Mouse (Mus musculus) 3134 (cell line): ENCODE results near the gene Tex9.

Source experiments
- DNase-seq: peaks from one replicate; pipeline ENCODE4 v3.0.0-alpha.2; 2011; ENCODE audit warnings: low spot score; ENCODE audit not compliant: insufficient read length; ENCODE audit errors: extremely low read depth

Tex9 gene

GRCm38 (mm10) chr9:72492194-72492565 lies at the start of gene Tex9:
Gene Tex9 (minus strand): TSS chr9:72492212.
- DNase-seq: no peak

- no peak for DNase-seq
Measured at GRCm38 (mm10) chr9:72537086-72537485, 45.1 kb upstream of the Tex9 start.

- DNase-seq: no peak
Measured at GRCm38 (mm10) chr9:72535394-72535793, 43.4 kb upstream of the Tex9 start.

DNA sequence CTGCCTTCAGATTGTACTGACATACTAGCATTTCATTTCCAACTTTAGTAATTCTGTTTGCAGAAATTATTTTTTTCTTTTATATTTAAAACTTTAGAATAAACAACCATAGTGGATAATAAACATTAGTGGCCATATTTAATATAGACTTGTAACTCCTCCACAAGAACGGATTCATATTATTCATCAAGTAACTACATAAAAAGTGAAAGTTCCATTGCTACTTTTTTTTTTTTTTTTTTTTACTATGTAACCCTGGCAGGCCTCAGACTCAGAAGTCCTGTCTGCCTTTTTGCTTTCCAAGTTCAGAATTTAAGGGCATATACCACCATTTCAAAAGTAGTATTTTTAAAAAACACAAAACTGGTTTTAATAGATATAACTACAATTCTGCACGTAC lies 43.0 kb upstream of the Tex9 start:
- no peak for DNase-seq

DNA sequence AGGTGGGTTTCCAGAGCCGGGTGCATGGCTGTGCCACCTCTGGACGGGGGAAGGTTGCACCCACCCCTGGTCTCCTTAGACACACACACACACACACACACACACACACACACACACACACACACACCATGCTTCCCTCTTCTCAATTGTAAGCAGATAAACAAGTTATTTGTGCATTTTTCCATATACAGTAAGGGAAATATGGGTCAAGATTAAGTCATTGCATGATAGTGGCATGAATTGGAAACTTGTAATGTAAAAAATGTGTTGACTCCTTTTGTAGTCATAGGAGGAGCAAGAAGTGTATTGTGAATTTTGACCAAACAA lies 41.0 kb upstream of the Tex9 start:
- DNase-seq: no peak

- DNase-seq: peak; percentile 71
Measured at GRCm38 (mm10) chr9:72532381-72533088, 40.5 kb upstream of the Tex9 start.

GRCm38 (mm10) chr9:72531996-72532380 lies 40.0 kb upstream of the Tex9 start, which contains the start of gene Rfx7:
Gene Rfx7 (plus strand): TSS chr9:72532240.
- peak; percentile 73 for DNase-seq

- peak; percentile 92 for DNase-seq
Measured at GRCm38 (mm10) chr9:72531291-72531995, 39.4 kb upstream of the Tex9 start.

DNA sequence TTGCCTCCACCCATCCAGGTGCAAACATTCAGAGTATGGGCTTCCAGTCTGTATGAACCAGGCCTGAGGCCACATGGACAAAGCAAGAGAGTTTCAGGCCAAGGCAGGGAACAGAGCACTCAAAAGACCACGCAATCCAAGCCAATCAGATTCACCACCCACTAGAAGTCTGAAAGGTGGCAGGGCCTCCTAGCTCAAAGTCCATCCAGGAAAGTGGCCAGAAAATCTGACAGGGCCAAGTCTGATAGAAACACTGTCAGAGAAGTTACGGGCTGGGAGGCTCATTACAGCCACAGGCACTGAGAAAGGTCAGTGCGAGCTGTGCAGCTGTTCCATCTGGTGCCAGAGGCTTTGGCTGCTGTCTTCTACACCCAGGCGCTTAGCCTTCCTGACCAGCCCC lies 38.8 kb upstream of the Tex9 start:
- no peak for DNase-seq

GRCm38 (mm10) chr9:72530237-72530636 lies 38.2 kb upstream of the Tex9 start:
- peak; percentile 76 for DNase-seq

GRCm38 (mm10) chr9:72526091-72526490 lies 34.1 kb upstream of the Tex9 start:
- no peak for DNase-seq

- no peak for DNase-seq
Measured at GRCm38 (mm10) chr9:72520849-72521248, 28.8 kb upstream of the Tex9 start.

DNA sequence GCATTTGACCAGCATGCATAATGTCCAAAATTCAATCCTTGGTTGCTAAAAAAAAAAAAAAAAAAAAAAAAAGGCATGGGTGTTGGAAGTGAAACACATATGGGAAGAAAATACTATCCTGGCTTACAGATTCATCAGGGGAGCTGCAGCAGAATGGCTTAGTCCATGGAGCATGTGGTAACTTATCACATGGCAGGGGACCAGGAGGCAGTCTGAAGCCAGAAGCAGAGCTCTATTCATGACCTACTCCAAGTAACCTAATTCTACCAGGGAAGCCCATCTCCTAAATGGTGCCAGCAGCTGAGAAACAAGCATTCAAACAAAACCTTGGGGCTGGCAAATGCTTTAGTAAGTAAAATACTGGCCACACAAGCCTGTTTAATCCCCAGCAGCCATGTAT lies 27.2 kb upstream of the Tex9 start:
- no peak for DNase-seq

DNA sequence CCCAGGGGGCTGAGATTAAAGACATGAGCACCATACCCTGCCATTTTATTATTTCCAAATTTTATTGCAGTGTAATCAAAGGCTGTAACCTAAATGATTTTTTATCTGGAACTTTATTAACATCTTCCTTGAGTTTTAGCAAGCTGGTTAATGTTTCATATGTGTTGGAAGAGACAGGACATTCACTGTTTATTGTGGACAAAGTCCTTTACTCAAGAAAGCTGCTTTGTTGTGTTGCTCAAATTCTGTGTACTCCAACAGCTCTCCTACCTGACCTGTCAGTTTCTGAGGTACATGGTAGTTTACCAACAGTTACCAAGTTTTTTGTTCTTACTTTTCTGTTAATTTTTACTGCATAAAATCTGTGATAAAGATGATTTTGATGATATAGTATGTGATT lies 23.4 kb upstream of the Tex9 start:
- DNase-seq: no peak

GRCm38 (mm10) chr9:72512229-72512981 lies 20.4 kb upstream of the Tex9 start:
- DNase-seq: no peak

DNA sequence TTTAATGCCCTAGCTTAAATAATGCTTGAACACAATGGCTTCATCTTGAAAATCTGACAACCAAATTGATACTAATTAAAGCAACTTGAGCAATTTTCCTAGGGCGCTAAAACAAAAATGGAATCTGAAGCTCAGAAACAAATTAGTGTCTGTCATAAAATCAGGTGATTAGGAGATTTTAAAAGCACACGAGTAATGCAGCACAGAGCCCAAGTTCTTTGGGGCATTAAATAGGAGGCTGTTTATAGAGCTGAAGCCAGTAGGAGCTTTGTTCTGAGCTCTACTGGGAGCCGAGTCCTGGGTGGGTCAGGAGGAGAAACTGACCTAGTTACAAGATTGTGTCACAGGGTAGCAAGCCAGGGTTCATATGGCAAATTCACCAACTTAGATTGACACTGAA lies 5.2 kb upstream of the Tex9 start:
- DNase-seq: no peak

- no peak for DNase-seq
Measured at GRCm38 (mm10) chr9:72496691-72497090, 4.7 kb upstream of the Tex9 start.

- DNase-seq: no peak
Measured at GRCm38 (mm10) chr9:72493984-72494685, 2.1 kb upstream of the Tex9 start.

DNA sequence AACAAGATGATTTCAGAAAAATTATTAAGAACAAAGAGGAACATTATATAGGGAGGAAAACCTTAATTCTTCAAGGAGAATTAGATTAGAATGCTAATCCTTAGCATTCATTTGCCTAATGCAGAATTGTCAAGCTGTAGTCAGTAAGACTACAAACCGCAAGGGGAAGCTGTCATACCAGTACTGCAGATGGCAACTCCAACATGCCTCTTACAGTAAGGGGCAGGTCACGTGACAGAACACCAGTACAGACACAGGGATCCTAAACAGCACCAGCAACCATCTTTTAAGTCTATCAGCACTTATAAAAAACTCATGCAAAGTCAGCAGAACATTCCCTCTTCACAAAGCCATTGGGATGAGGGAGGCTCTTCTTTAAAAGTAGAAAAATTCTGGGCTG lies 1.5 kb upstream of the Tex9 start:
- DNase-seq: no peak

GRCm38 (mm10) chr9:72491559-72492193 lies 336 bp downstream of the Tex9 start:
- peak; percentile 90 for DNase-seq

DNA sequence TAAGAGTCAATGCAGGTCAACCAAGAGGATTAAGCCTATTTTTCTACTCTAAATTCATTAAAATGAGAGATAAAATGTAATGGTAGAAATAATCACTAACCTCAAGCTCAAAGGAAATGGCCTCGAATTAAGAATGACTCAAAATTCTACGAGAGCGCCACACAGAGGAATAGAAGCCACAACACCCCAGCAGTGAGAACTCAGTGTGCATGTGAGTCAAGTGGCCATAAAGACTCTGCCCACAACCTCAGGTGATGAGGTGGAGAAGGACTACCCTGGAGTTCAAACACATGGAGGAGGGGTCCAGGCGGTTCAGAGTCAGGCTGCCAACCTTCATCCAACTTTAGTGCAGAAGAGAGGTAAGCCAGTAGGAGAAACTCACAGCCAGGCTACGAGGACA lies 2.9 kb downstream of the Tex9 start:
- DNase-seq: no peak
